Mouse (Mus musculus) kidney, postnatal 10 days (tissue): ENCODE measurements around the gene Ccl1.
A peak's percentile ranks its signal among the peaks of the same experiment; 100 is the strongest.

Experiments used
- DNase-seq: peaks from one replicate; pipeline ENCODE4 v3.0.0; 2021; ENCODE audit warnings: mixed read lengths

The Ccl1 gene

GRCm38 (mm10) chr11:82305590-82305989 lies at the start of gene Ccl1:
Ccl1 (minus strand) TSS chr11:82305690.
- DNase-seq: no peak

- DNase-seq: no peak
Measured at GRCm38 (mm10) chr11:82351039-82351438, 45.5 kb upstream of the Ccl1 start.

- no peak for DNase-seq
Measured at GRCm38 (mm10) chr11:82340900-82341299, 35.4 kb upstream of the Ccl1 start.

- peak; percentile 8 for DNase-seq
Measured at GRCm38 (mm10) chr11:82340416-82340815, 34.9 kb upstream of the Ccl1 start.

GRCm38 (mm10) chr11:82339921-82340401 lies 34.5 kb upstream of the Ccl1 start:
- DNase-seq: peak; percentile 47

GRCm38 (mm10) chr11:82313153-82313552 lies 7.7 kb upstream of the Ccl1 start:
- DNase-seq: peak; percentile 59

- no peak for DNase-seq
Measured at GRCm38 (mm10) chr11:82310336-82311045, 5.0 kb upstream of the Ccl1 start.

GRCm38 (mm10) chr11:82297895-82298294 lies 7.6 kb downstream of the Ccl1 start:
- DNase-seq: no peak

- DNase-seq: no peak
Measured at GRCm38 (mm10) chr11:82290841-82291240, 14.6 kb downstream of the Ccl1 start.

GRCm38 (mm10) chr11:82274149-82274812 lies 31.2 kb downstream of the Ccl1 start:
- no peak for DNase-seq

GRCm38 (mm10) chr11:82259131-82259530 lies 46.4 kb downstream of the Ccl1 start:
- DNase-seq: no peak

- DNase-seq: peak; percentile 53
Measured at GRCm38 (mm10) chr11:82255601-82256000, 49.9 kb downstream of the Ccl1 start.

- no peak for DNase-seq
Measured at GRCm38 (mm10) chr11:82253421-82253820, 52.1 kb downstream of the Ccl1 start.

GRCm38 (mm10) chr11:82251251-82251650 lies 54.2 kb downstream of the Ccl1 start:
- DNase-seq: no peak

- DNase-seq: no peak
Measured at GRCm38 (mm10) chr11:82249945-82250344, 55.5 kb downstream of the Ccl1 start.

- DNase-seq: no peak
Measured at GRCm38 (mm10) chr11:82237439-82237838, 68.1 kb downstream of the Ccl1 start.

- peak; percentile 42 for DNase-seq
Measured at GRCm38 (mm10) chr11:82235551-82236207, 69.8 kb downstream of the Ccl1 start.

GRCm38 (mm10) chr11:82233991-82234390 lies 71.5 kb downstream of the Ccl1 start:
- DNase-seq: no peak

- no peak for DNase-seq
Measured at GRCm38 (mm10) chr11:82226976-82227375, 78.5 kb downstream of the Ccl1 start.

- DNase-seq: no peak
Measured at GRCm38 (mm10) chr11:82225936-82226335, 79.6 kb downstream of the Ccl1 start.

- DNase-seq: no peak
Measured at GRCm38 (mm10) chr11:82216531-82216930, 89.0 kb downstream of the Ccl1 start.

GRCm38 (mm10) chr11:82214405-82214804 lies 91.1 kb downstream of the Ccl1 start:
- DNase-seq: no peak

GRCm38 (mm10) chr11:82206960-82207488 lies 98.5 kb downstream of the Ccl1 start:
- DNase-seq: no peak
